Mouse (Mus musculus) CH12.LX (cell line): ENCODE results near the gene Pros1.

Experiments
- BHLHE40 ChIP-seq: IDR thresholded peaks from 2 replicates; pipeline ENCODE4 v1.6.1; 2011; ENCODE audit warnings: mild to moderate bottlenecking, low read depth, low read length, improper control_type of control experiment
- CTCF ChIP-seq, 2 experiments: IDR thresholded peaks in 1 of 2; conservative IDR thresholded peaks in 1 of 2; 2 replicates each; pipeline ENCODE4 v1.5.1; 2011 to 2012; ENCODE audit warnings: low read depth in 2 of 2, low read length in 2 of 2, improper control_type of control experiment in 1 of 2, inconsistent platforms in 1 of 2, mild to moderate bottlenecking in 1 of 2, moderate library complexity in 1 of 2
- EP300 ChIP-seq: IDR thresholded peaks from 2 replicates; pipeline ENCODE4 v1.6.1; 2011; ENCODE audit warnings: low read length, improper control_type of control experiment
- MAFK ChIP-seq: IDR thresholded peaks from 2 replicates; pipeline ENCODE4 v1.6.1; 2011; ENCODE audit warnings: low read length, improper control_type of control experiment; ENCODE audit not compliant: insufficient replicate concordance
- MXI1 ChIP-seq: IDR thresholded peaks from 2 replicates; pipeline ENCODE4 v1.6.1; 2011; ENCODE audit warnings: mild to moderate bottlenecking, low read depth, low read length, improper control_type of control experiment
- NRF1 ChIP-seq: IDR thresholded peaks from 2 replicates; pipeline ENCODE4 v1.6.1; 2014; ENCODE audit warnings: low read depth, mild to moderate bottlenecking, inconsistent platforms, low read length, improper control_type of control experiment, moderate library complexity
- POLR2A ChIP-seq: IDR thresholded peaks from 2 replicates; pipeline ENCODE4 v1.6.1; 2011; ENCODE audit warnings: low read depth, mild to moderate bottlenecking, improper control_type of control experiment, low read length
- RAD21 ChIP-seq: IDR thresholded peaks from 2 replicates; pipeline ENCODE4 v1.6.1; 2011; ENCODE audit warnings: low read depth, mild to moderate bottlenecking, low read length, improper control_type of control experiment, moderate library complexity
- RCOR1 ChIP-seq: conservative IDR thresholded peaks from 2 replicates; pipeline ENCODE4 v1.6.1; 2012; ENCODE audit warnings: low read depth, mild to moderate bottlenecking, inconsistent platforms, low read length, improper control_type of control experiment
- ZC3H11A ChIP-seq: IDR thresholded peaks from 2 replicates; pipeline ENCODE4 v1.6.1; 2012; ENCODE audit warnings: low read depth, mild to moderate bottlenecking, inconsistent platforms, low read length, improper control_type of control experiment

- TF ChIP-seq RCOR1 (no peak), CTCF (conservative IDR thresholded peaks at IDR 0.05 in 1 of 2, IDR thresholded peaks at IDR 0.05 in 1 of 2; ENCODE audit: low read depth in 2 of 2, low read length in 2 of 2) (no peak), EP300 (no peak), POLR2A (no peak), NRF1 (no peak), BHLHE40 (no peak), RAD21 (no peak), ZC3H11A (no peak), MAFK (no peak), MXI1 (no peak)
These were observed 40.3 kb upstream of the Pros1 start for GRCm38 (mm10) chr16:62813790-62814189.
